Mouse (Mus musculus) heart, postnatal 0 days (tissue): ENCODE measurements at regions not wholly inside any gene's neighbourhood (a gene's known extent, or its start where the extent isn't known, plus 50 kb on each side); places are given as distances from the start of the nearest gene placed in this dataset.

Experiments used
- CTCF ChIP-seq: IDR thresholded peaks from 2 replicates; pipeline ENCODE4 v1.5.1; 2016; ENCODE audit warnings: antibody characterized with exemption, control low read depth, low read depth
- EP300 ChIP-seq: IDR thresholded peaks from 2 replicates; pipeline ENCODE4 v1.6.1; 2016; ENCODE audit warnings: antibody characterized with exemption, low read depth

- TF ChIP-seq CTCF = no peak
- TF ChIP-seq EP300 = no peak
Measured at GRCm38 (mm10) chr13:113724881-113725837, 61.7 kb upstream of the Hspb3 start.
